ENCODE assay signal across 8 mouse cellular contexts in the genomic region with DNA sequence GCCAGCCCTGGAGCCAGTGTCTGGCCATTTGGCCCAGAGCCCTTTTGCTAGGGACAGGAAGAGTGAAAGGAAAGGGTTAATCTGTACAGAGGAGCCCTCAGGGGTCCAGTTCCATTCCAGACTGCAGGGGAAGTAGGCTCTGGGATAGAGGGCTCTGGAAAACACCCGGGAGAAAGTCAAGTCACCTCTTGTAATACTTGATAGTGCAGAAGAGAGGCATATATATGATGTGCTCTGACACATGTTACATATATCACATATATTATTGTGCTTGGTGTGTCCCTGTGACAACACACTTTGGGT. TPM values are rescaled to one million over a fixed set of nuclear protein-coding genes. Genes with fewer than 3 reads are reported as not detected.
DNase-seq lines count a peak whose midpoint lies in the region; ATAC-seq and TF ChIP-seq lines count a peak whose summit lies in the region.

No protein-coding gene starts in this region.

- no peak overlapping the region for H3K9ac ChIP-seq in kidney, embryonic 15.5 days
- H3K9ac ChIP-seq in heart, postnatal 0 days (replicated peaks; ENCODE audit: low read depth, low read length) = no peak overlapping the region

- peaks cover 8% of the 10 kb centered on the region for H3K27me3 ChIP-seq in kidney, embryonic 15.5 days
- peaks cover 3% of the 10 kb centered on the region; the same call in 1 of the 2 replicates for H3K27me3 ChIP-seq in heart, postnatal 0 days (ENCODE audit: control insufficient read depth, insufficient read depth, low read length)
- H3K27me3 ChIP-seq in midbrain, embryonic 10.5 days (ENCODE audit: low read depth, poor library complexity, severe bottlenecking) = peaks cover 22% of the 10 kb centered on the region

- peaks cover 36% of the 10 kb centered on the region for H3K4me1 ChIP-seq in kidney, embryonic 15.5 days
- peaks cover 6% of the 10 kb centered on the region; the same call in 1 of the 2 replicates for H3K4me1 ChIP-seq in heart, postnatal 0 days (ENCODE audit: control insufficient read depth, insufficient read depth)
- peaks cover 36% of the 10 kb centered on the region for H3K4me1 ChIP-seq in midbrain, embryonic 10.5 days

- no peak for TF ChIP-seq EP300 in heart, postnatal 0 days (IDR thresholded peaks at IDR 0.05; ENCODE audit: low read depth)

- peak overlapping the region; percentile 93 for H3K4me2 ChIP-seq in kidney, embryonic 15.5 days
- peak overlapping the region; percentile 92 for H3K4me2 ChIP-seq in heart, postnatal 0 days (ENCODE audit: low read depth, low read length)

- ATAC-seq in kidney, embryonic 15.5 days (replicated peaks; ENCODE audit: low FRiP score) = no peak
- no peak for ATAC-seq in heart, postnatal 0 days (ENCODE audit: insufficient read depth, low read depth)

- no peaks in the 10 kb centered on the region for H3K9me3 ChIP-seq in kidney, embryonic 15.5 days (replicated peaks)
- H3K9me3 ChIP-seq in heart, postnatal 0 days (replicated peaks; ENCODE audit: control insufficient read depth, low read length) = no peaks in the 10 kb centered on the region
- H3K9me3 ChIP-seq in midbrain, embryonic 10.5 days (replicated peaks) = no peaks in the 10 kb centered on the region

- no peaks in the 10 kb centered on the region for H3K36me3 ChIP-seq in kidney, embryonic 15.5 days
- no peaks in the 10 kb centered on the region for H3K36me3 ChIP-seq in heart, postnatal 0 days (replicated peaks; ENCODE audit: control insufficient read depth, insufficient read depth, low read length)
- H3K36me3 ChIP-seq in midbrain, embryonic 10.5 days = no peaks in the 10 kb centered on the region

- peak overlapping the region; percentile 46 for H3K4me3 ChIP-seq in kidney, embryonic 15.5 days (replicated peaks)
- peak overlapping the region; percentile 46 for H3K4me3 ChIP-seq in heart, postnatal 0 days (ENCODE audit: low read depth, low read length)
- H3K4me3 ChIP-seq in midbrain, embryonic 10.5 days = peak overlapping the region; percentile 58

- no peak for DNase-seq in kidney, adult 8-10 months
- peak; percentile 78 to 79 for DNase-seq in cerebellum, postnatal 10 days
- no peak for DNase-seq in heart, postnatal 0 days (ENCODE audit: low spot score)
- peak; percentile 55 for DNase-seq in midbrain, embryonic 10.5 days (ENCODE audit: low spot score)
- DNase-seq in ovary, adult 18-20 months (ENCODE audit: low spot score) = no peak
- no peak for DNase-seq in Muller cell, postnatal 12 days (ENCODE audit: inconsistent ontology term)
- no peak for DNase-seq in gastrocnemius, postnatal 36 days

- intact Hi-C loops in gastrocnemius, postnatal 36 days (cut with DNase I) = loop anchor here (5.0 kb wide), 1 partner anchor 38 kb away; no protein-coding TSS in a partner anchor

- WGBS in kidney, embryonic 15.5 days = 0% methylated on average over 1 of the region's 1 CpGs
- 11% methylated on average over 1 of the region's 1 CpGs for WGBS in heart, postnatal 0 days
- 0% methylated on average over 1 of the region's 1 CpGs for WGBS in midbrain, embryonic 10.5 days

- no peak overlapping the region for H3K27ac ChIP-seq in kidney, embryonic 15.5 days
- H3K27ac ChIP-seq in heart, postnatal 0 days (ENCODE audit: low read depth) = no peak overlapping the region
- H3K27ac ChIP-seq in midbrain, embryonic 10.5 days (replicated peaks) = peak overlapping the region; percentile 77

- no peak for TF ChIP-seq CTCF in heart, postnatal 0 days (IDR thresholded peaks at IDR 0.05; ENCODE audit: low read depth)

RNA-seq across cellular contexts. Expression of a gene that starts 49.5 kb away (rescaled TPM):
- 19.4 and 19.8 TPM in 2 replicates for polyA plus RNA-seq in kidney, embryonic 15.5 days (2015; fragmentation: Nextera tagmentation; extraction: Ambion mirVana)
- total RNA-seq in heart, postnatal 0 days (2014; rRNA removed; ENCODE audit: low replicate concordance) = 25.7 and 26.6 TPM in 2 replicates
- 10.9 and 11.3 TPM in 2 replicates for polyA plus RNA-seq in heart, postnatal 0 days (2015; fragmentation: Nextera tagmentation; extraction: Ambion mirVana)
- polyA plus RNA-seq in midbrain, embryonic 10.5 days (2016; fragmentation: Nextera tagmentation; extraction: Ambion mirVana) = 21.0 and 21.6 TPM in 2 replicates
- total RNA-seq in gastrocnemius, postnatal 36 days (2021) = 10 to 100 TPM; 23.5 to 27.8 TPM

Comparison
In these comparisons a context has a peak if more than half of its experiments do, and no peak if none do; other contexts are left out.
1. DNase-seq: peak in cerebellum, postnatal 10 days (2 of 2) and midbrain, embryonic 10.5 days (single experiment); none in kidney, adult 8-10 months (0 of 2), heart, postnatal 0 days (single experiment), ovary, adult 18-20 months (single experiment), Muller cell, postnatal 12 days (single experiment) and gastrocnemius, postnatal 36 days (0 of 2).
2. Peak in every context shown above with its lines, with median percentiles within 50 percentile points of each other: H3K4me3 ChIP-seq.